ENCODE assay signal across 20 mouse cellular contexts in the genomic region with DNA sequence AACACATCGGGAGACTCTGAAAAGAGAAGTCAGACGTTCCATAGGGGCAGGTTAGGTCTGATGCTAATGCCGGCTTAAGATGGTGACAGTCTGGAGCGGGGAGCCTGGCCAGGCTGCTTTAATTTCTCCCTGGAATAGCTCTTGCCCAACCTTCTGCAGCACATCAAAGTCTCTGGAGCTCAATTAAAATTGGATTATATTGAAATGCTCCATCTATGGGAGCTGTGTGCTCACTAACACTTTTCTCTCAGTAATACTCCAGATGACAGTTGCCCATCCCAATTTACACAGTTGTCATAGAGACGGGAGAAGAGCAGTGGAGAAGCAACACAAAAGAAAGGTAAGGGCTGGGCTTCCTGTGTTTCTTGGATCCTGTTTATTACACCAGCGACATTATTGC. TPM values are rescaled to one million over a fixed set of nuclear protein-coding genes. Genes with fewer than 3 reads are reported as not detected.
DNase-seq lines count a peak whose midpoint lies in the region; ATAC-seq and TF ChIP-seq lines count a peak whose summit lies in the region.
"Had no signal": no experiment of that assay in that cellular context is flagged by ENCODE, and none has a peak within 500 bp of the region (broad histone marks: within the 10 kb centered on the region; RNA-seq: fewer than 3 reads in every experiment).

No protein-coding gene starts in this region.

- DNase-seq in Muller cell, postnatal 12 days (ENCODE audit: inconsistent ontology term): peak; percentile 32
- DNase-seq in brain, embryonic 14.5 days (ENCODE audit: low read depth): peak; percentile 85
- peak; percentile 79 for DNase-seq in midbrain, embryonic 14.5 days
- no peak for DNase-seq in spleen, adult 12 weeks (ENCODE audit: low spot score)
- DNase-seq in right cerebral cortex, postnatal 25 days: no peak
- DNase-seq: cerebellum, adult 2 months; embryo, embryonic 11 days; gastrocnemius, postnatal 10 days; layer of hippocampus, postnatal 36 days; lung, adult 2 months; right cerebral cortex, postnatal 4 days; thymus, postnatal 25 days had no signal

- H3K4me1 ChIP-seq in hindbrain, embryonic 12.5 days: peaks cover 17% of the 10 kb centered on the region
- peaks cover 29% of the 10 kb centered on the region for H3K4me1 ChIP-seq in midbrain, embryonic 14.5 days (ENCODE audit: control insufficient read depth, insufficient read depth, low read length)
- peaks cover 5% of the 10 kb centered on the region; the same call in 1 of the 2 replicates for H3K4me1 ChIP-seq in heart, embryonic 11.5 days (ENCODE audit: control insufficient read depth, insufficient read depth, low read length)
- H3K4me1 ChIP-seq: stomach, embryonic 15.5 days had no signal

- TF ChIP-seq CTCF in brain, embryonic 14.5 days (IDR thresholded peaks at IDR 0.05; ENCODE audit: borderline replicate concordance, extremely low read depth, insufficient read depth, insufficient read length): no peak

- peak overlapping the region; percentile 79 for H3K27ac ChIP-seq in hindbrain, embryonic 12.5 days
- H3K27ac ChIP-seq in midbrain, embryonic 14.5 days (replicated peaks; ENCODE audit: low read depth, low read length): peak overlapping the region; percentile 92
- no peak overlapping the region for H3K27ac ChIP-seq in heart, embryonic 11.5 days (ENCODE audit: low read depth, low read length)
- H3K27ac ChIP-seq: limb, embryonic 12.5 days; macrophage; stomach, embryonic 15.5 days had no signal

- H3K27me3 ChIP-seq in hindbrain, embryonic 12.5 days: no peaks in the 10 kb centered on the region
- no peaks in the 10 kb centered on the region for H3K27me3 ChIP-seq in midbrain, embryonic 14.5 days (ENCODE audit: control insufficient read depth, insufficient read depth, low read length)
- H3K27me3 ChIP-seq in heart, embryonic 11.5 days (ENCODE audit: control insufficient read depth, insufficient read depth, low read length): no peaks in the 10 kb centered on the region
- H3K27me3 ChIP-seq: CH12.LX; limb, embryonic 12.5 days; Patski; stomach, embryonic 15.5 days had no signal

- no peak overlapping the region for H3K9ac ChIP-seq in hindbrain, embryonic 12.5 days
- H3K9ac ChIP-seq in midbrain, embryonic 14.5 days (replicated peaks; ENCODE audit: low read length): peak overlapping the region; percentile 25; the same call in 1 of the 2 replicates
- H3K9ac ChIP-seq in heart, embryonic 11.5 days (ENCODE audit: low read depth, low read length): no peak overlapping the region
- H3K9ac ChIP-seq: limb, embryonic 12.5 days; stomach, embryonic 15.5 days had no signal

- no peak overlapping the region for H3K4me3 ChIP-seq in hindbrain, embryonic 12.5 days
- H3K4me3 ChIP-seq in midbrain, embryonic 14.5 days (replicated peaks; ENCODE audit: low read depth, low read length): no peak overlapping the region
- no peak overlapping the region for H3K4me3 ChIP-seq in heart, embryonic 11.5 days (ENCODE audit: low read depth, low read length)
- H3K4me3 ChIP-seq: limb, embryonic 12.5 days; stomach, embryonic 15.5 days had no signal

- TF ChIP-seq POLR2A in brain, embryonic 14.5 days (IDR thresholded peaks at IDR 0.05; ENCODE audit: borderline replicate concordance, extremely low read depth, insufficient read depth, insufficient read length, poor library complexity, severe bottlenecking): no peak

- H3K36me3 ChIP-seq in hindbrain, embryonic 12.5 days: no peaks in the 10 kb centered on the region
- no peaks in the 10 kb centered on the region for H3K36me3 ChIP-seq in midbrain, embryonic 14.5 days (ENCODE audit: control insufficient read depth, insufficient read depth, low read length)
- H3K36me3 ChIP-seq in heart, embryonic 11.5 days (ENCODE audit: control insufficient read depth, insufficient read depth, low read length): no peaks in the 10 kb centered on the region
- H3K36me3 ChIP-seq: limb, embryonic 12.5 days; stomach, embryonic 15.5 days had no signal

- H3K9me3 ChIP-seq in hindbrain, embryonic 12.5 days (replicated peaks): no peaks in the 10 kb centered on the region
- H3K9me3 ChIP-seq in midbrain, embryonic 14.5 days (ENCODE audit: control insufficient read depth, low read length): no peaks in the 10 kb centered on the region
- no peaks in the 10 kb centered on the region for H3K9me3 ChIP-seq in heart, embryonic 11.5 days (replicated peaks; ENCODE audit: control insufficient read depth, low read length)
- H3K9me3 ChIP-seq: limb, embryonic 12.5 days; stomach, embryonic 15.5 days had no signal

- no peak overlapping the region for H3K4me2 ChIP-seq in hindbrain, embryonic 12.5 days (replicated peaks)
- peak overlapping the region; percentile 36 for H3K4me2 ChIP-seq in midbrain, embryonic 14.5 days (ENCODE audit: low read length)
- H3K4me2 ChIP-seq in heart, embryonic 11.5 days: no peak overlapping the region
- H3K4me2 ChIP-seq: limb, embryonic 12.5 days; stomach, embryonic 15.5 days had no signal

- ATAC-seq in hindbrain, embryonic 12.5 days (ENCODE audit: low FRiP score): peak; percentile 57
- peak; percentile 84 for ATAC-seq in midbrain, embryonic 14.5 days (ENCODE audit: low FRiP score, low TSS enrichment)
- no peak for ATAC-seq in heart, embryonic 11.5 days (replicated peaks; ENCODE audit: insufficient number of reproducible peaks, low FRiP score, low TSS enrichment)
- ATAC-seq: inflammation-experienced regulatory T-cells, adult 6 months; Patski had no signal

- WGBS in hindbrain, embryonic 12.5 days: 55% methylated on average over 6 of the region's 6 CpGs
- 8% methylated on average over 6 of the region's 6 CpGs for WGBS in midbrain, embryonic 14.5 days
- WGBS in heart, embryonic 11.5 days (ENCODE audit: insufficient replicate concordance): 74% methylated on average over 6 of the region's 6 CpGs

RNA-seq across cellular contexts. Expression of a gene that starts 40.9 kb away (rescaled TPM):
- 49.1 and 90.4 TPM in 2 replicates for polyA plus RNA-seq in brain, embryonic 14.5 days (2012; rRNA removed)
- 104 and 115 TPM in 2 replicates for polyA plus RNA-seq in hindbrain, embryonic 12.5 days (2016; fragmentation: Nextera tagmentation; extraction: Ambion mirVana)
- 218 and 237 TPM in 2 replicates for polyA plus RNA-seq in midbrain, embryonic 14.5 days (2014; fragmentation: Nextera tagmentation; extraction: Ambion mirVana)
- polyA plus RNA-seq in heart, embryonic 11.5 days (2014; fragmentation: Nextera tagmentation; extraction: Ambion mirVana): 0.89 and 0.93 TPM in 2 replicates
- polyA plus RNA-seq: inflammation-experienced regulatory T-cells, adult 6 months; macrophage had no signal

Comparison
In these comparisons a context has a peak if more than half of its experiments do, and no peak if none do; other contexts are left out.
1. DNase-seq: peak in Muller cell, postnatal 12 days (single experiment), brain, embryonic 14.5 days (single experiment) and midbrain, embryonic 14.5 days (single experiment); none in spleen, adult 12 weeks (single experiment) and right cerebral cortex, postnatal 25 days (single experiment).
2. RNA of a gene that starts 40.9 kb away (polyA plus RNA-seq): 218 to 237 TPM in midbrain, embryonic 14.5 days, 104 to 115 TPM in hindbrain, embryonic 12.5 days and 49.1 to 90.4 TPM in brain, embryonic 14.5 days; 0.89 to 0.93 TPM in heart, embryonic 11.5 days; every median in the first group is over 10 times any median in the second.